Mouse (Mus musculus): ENCODE data around the gene Prmt1. TPM values are rescaled to one million over a fixed set of nuclear protein-coding genes. Genes with fewer than 3 reads are reported as not detected.
"Not testable (repeated sequence)": the region's sequence is repeated elsewhere in the genome, so short reads cannot be mapped to it uniquely, and the experiment has no call there.

The Prmt1 gene
- total RNA-seq (2015; ENCODE audit: low replicate concordance) (21.7 and 73.4 TPM in 2 replicates), total RNA-seq (2017; ENCODE audit: low replicate concordance) (9.2 and 30.6 TPM in 2 replicates)

DNA sequence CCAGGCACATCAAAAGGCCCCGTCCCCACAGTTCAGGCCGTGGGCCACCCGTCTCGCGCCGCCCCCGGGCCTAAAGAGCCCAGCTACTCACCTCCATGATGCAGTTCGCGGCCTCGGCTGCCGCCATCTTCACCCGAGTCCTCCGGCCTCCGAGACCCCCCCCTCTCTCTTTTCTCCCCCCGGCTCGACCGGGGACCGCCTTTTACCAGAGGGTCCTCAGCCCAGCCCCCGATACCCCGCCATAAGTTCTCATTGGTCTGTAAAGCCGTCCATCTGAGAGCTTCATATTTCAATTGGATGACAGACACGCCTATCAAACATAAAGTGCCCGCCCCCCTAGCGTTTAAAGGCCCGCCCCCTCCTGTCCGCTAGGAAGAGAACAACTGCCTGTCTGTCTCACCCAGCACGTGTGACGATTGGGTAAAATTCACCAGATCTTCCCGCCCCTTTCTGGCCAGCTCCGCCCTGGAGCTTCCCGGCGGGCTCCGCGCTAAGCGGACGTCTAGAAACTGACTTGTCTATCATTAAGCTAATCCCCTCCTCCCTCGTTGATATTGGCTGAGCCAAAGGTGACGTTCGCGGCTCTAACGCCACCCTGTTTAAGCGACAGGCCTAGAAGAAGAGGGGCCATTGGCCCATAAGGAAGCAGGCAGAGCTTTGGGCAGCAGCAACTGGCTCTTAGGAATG lies at the start of gene Prmt1:
Gene Prmt1, minus strand, starts transcription at position 377 of the 687 bp plus-strand sequence.
- peak; percentile 89 for ATAC-seq (replicated peaks; ENCODE audit: low FRiP score, poor library complexity, severe bottlenecking)

DNA sequence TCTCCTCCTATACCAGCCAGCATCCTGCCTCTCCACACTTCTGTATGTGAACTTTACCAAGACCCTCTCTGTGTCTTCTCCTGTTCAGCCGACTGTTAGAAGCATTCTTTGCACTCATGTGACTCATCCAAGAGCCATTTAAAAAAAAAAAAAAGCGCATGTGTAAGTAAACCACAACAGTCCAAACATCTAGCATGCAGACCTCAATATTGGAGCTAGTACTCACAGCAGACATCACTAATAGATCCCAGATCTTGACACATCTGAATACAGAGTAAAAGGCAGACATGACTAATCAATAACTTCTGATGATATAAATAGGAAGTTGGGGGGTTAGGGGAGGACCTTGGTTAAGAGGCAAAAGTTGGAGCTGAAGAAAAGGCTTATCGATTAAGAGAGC lies 49.3 kb upstream of the Prmt1 start:
- no peak for ATAC-seq (replicated peaks; ENCODE audit: low FRiP score, poor library complexity, severe bottlenecking)

DNA sequence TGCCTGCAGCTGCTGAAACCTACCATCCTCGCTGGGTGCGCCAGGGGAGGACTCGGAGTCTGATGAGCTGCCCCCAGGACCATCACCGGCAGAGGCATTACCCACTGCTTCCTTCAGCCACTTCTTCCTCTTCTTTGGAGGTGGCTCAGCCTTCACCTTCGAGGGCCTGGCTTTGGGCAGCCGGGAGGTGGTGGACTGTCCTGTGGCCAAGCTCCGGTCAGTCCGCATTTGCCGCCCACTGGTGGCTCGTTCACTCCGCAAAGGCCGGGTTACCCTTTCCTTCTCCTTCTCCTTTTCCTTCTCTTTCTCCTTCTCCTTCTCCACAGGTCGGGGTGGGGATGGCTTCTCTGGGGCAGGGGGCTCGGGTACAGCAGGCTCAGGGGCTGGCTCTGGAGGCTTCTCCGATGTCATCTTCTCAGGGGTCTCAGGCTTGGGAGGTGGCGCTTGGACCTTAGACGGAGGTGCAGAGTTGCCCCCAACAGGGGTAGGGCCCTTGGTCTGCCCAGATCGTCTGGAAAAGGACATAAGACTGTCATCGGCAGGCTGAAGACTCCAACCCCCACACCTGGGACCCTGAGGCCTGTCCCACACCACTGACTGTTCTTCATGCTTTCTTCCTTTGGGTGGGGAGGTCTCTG lies 47.5 kb upstream of the Prmt1 start:
- no peak for ATAC-seq (replicated peaks; ENCODE audit: low FRiP score, poor library complexity, severe bottlenecking)

DNA sequence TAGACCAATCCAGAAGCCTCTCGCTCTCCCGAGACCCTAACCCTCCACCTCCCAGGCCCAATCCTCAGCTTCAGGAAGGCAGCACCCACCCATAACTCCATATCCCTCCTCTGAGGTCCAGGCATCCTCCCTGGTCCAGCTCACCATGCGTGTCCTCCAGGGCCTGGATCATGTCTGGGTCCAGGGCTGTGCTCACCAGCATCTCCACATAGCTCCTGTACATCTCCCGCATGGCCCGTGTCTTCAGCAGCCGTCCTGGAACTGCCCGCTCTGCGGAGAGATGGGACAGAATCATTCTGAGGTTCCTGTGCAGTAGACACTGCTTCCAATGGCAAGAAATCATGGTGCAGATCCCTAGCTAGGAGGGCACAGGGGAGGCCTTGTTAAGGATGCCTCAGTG lies 44.5 kb upstream of the Prmt1 start:
- ATAC-seq (replicated peaks; ENCODE audit: low FRiP score, poor library complexity, severe bottlenecking): no peak

DNA sequence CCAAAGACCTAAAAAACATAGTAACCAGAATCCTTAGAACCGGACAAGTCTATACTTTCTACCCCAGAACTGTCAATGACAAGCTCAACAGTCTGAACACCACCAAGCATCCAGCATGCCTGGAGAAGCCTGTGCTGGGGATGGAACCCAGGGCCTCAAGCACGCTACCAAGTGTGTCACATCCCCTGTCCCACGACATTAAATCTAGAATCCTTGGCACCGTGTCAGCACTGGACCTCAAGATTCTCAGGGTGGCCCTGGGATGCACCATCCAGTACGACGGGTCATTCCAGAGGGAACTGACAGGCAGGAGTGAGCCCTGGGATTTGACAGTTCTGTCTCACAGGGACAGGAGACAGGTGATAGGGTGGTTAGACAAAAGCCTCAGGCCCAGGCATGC lies 43.6 kb upstream of the Prmt1 start:
- no peak for ATAC-seq (replicated peaks; ENCODE audit: low FRiP score, poor library complexity, severe bottlenecking)

DNA sequence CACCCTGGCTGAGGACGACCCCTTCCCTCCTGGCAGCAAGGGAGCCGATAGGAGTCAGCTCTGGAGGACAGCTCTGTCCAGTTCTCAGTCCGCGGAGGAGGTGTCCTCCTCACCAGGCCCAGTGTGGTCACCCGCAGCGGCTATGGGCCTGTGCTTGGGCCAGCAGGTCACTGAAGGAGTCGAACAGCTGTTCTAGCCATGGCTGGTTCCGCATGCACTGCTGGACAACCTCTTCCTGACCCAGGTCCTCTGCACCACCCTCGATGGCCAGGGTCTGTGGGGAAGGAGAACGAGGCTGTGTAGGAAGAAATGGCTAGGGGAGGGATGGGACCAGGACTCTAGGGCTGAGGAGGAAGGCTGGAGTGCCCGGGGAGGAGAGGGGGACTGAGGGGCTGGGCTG lies 42.0 kb upstream of the Prmt1 start:
- no peak for ATAC-seq (replicated peaks; ENCODE audit: low FRiP score, poor library complexity, severe bottlenecking)

DNA sequence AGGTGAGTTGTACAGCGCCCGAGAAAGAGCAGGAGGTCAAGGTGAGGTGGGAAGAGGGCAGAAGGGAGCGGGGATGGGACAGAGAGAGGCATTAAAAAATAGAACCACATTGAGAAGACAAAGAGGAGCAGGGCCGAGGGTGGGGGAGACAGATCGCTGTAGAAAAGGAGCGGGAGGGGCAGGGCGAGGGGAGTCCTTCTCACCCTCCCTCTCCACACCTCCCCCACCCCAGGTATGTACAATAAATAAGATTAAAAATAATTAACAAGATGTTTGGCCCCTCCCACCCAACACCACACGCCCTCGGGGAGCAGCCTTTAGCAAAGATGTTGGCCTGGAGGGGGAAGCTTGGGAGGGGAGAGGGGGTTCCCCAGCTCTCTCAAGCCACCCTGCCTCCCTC lies 41.4 kb upstream of the Prmt1 start:
- ATAC-seq (replicated peaks; ENCODE audit: low FRiP score, poor library complexity, severe bottlenecking): no peak

DNA sequence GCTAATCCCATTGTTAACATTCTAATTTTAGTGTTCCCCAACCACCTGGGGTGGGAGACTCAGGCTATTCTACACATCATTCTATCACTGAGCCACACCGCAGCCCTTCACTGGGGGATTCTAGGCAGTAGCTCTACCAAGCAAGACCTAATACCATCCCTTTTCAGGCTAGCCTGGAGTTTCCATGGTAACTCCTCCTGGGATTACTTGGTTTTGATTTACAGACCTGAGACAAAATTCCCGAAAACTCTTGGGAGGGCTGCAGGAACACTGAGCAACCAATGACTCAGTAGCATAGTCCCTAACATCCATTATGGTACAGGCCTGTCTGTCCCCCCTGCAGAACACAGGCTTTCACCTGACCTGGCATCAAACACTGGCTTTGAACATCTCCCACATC lies 39.9 kb upstream of the Prmt1 start:
- no peak for ATAC-seq (replicated peaks; ENCODE audit: low FRiP score, poor library complexity, severe bottlenecking)

DNA sequence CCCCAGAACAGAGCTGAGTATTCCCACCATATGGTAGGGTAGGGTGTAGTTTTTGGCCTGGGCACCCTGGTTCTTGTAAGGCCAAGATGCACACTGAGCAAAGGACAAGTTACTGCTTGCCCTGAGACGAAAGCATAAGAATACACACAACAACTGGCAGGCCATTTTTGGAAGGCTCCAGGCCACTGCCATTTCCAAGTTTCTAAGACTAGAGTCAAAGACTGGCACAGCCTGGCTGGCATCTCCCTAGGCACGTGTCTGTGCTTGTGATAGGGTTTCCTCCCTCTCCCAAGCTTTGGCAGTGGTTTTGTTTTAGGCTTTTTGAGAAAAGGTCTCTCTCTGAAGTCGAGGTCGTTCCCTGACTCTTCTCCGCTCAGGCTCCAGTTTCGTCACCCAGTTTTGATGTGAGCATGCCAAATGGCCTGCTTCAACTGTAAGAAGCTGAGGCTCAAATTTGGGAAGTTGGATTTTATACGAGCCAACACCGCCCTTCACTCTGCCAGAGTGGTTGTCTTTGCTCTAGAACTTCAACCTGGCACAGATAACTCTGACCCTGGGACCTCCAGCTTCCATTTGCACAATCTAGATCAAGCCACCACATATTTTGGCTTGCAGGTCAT lies 39.3 kb upstream of the Prmt1 start:
- ATAC-seq (replicated peaks; ENCODE audit: low FRiP score, poor library complexity, severe bottlenecking): no peak

DNA sequence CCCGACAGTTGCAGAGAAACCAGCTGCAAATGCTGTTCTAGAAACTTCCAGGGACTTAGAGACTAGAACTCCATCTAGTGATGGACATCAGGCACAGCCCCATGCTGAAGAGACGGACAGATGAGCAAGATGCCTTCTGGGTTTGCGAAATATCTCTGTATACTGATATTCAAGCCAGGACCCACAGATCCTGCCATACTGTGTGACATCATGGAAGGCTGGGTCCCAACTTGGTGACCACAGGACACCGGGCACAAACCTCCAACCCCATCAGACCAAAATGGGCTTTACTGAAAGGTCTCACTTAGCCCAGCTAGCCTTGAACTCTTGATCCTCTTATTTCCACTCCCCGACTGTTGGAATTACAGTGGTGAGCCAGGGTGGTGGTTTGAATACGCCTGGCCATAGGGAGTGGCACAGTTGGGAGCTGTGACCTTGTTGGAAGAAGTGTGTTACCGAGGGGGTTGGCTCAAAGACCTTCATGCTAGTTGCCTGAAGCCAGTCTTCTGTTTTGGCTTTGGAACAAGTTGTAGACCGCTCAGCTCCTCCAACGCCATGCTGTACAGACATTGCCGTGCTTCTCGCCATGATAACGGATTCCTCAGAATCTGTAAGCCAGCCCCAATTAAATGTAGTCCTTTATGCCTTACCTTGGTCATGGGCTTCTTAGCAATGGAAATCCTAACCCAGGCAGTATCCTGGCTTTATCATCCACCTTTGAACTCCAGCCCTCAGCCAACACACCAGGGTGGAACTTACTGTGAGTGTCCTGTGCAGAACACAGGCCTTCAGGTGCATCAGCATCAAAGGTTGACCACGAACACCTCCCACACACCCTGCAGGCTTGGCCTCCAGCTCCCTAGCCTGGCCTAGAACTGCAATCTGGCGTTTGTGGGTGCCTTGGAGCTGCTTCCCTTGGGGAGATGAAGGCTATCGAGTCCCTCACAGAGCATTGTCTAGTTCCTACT lies 38.2 kb upstream of the Prmt1 start:
- no peak for ATAC-seq (replicated peaks; ENCODE audit: low FRiP score, poor library complexity, severe bottlenecking)

DNA sequence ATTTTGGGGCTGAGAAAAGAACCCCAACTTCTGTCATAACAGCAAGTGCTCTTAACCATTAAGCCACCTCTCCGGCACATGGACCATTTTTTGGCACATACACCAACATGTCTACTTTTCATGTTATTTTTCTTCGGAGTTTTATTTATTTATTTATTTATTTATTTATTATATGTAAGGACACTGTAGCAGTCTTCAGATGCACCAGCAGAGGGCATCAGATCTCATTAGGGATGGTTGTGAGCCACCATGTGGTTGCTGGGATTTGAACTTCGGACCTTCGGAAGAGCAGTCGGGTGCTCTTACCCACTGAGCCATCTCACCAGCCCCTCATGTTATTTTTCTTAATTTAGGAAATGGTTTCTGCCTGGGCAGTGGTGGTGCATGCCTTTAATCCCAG lies 37.3 kb upstream of the Prmt1 start:
- ATAC-seq (replicated peaks; ENCODE audit: low FRiP score, poor library complexity, severe bottlenecking): not testable (repeated sequence)

DNA sequence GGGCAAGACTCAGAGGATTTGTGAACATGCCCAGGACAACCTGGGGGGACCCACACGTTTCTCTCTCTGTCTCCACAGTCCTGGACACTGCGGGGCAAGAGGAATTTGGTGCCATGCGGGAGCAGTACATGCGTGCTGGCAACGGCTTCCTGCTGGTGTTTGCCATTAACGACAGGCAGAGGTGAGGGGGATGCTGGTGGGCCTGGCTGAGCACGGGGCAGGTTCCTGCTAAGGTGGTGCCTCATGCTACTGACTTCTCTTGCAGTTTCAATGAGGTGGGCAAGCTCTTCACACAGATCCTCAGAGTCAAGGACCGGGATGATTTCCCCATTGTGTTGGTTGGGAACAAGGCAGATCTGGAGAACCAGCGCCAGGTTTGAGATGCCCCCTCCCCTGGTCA lies 33.9 kb upstream of the Prmt1 start:
- no peak for ATAC-seq (replicated peaks; ENCODE audit: low FRiP score, poor library complexity, severe bottlenecking)

DNA sequence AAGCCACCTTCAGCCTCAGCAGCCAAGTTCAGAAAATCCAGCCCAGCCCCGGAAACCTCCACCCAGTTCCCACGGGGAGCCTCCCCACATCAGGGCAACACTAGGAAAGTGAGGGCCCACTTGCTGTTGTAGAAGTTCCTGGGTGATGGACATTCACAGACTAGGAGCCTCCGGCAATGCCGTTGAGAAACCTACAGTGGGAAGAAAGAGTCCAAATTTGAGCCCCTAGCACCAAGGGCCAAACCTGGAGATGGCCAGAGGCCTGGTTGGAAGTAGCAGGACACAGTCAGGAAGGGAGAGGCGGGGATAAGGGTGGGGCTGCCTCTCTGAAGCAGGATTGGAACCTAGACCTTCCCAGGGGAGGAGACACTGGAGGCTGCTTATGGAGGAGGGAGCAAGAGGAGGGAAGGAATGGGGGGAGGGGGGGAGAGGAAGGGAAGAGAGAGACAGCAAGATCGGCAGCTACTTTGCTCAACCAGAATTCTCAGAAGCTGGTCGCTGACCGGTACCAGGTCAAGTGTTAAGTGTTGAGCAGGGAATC lies 32.7 kb upstream of the Prmt1 start:
- no peak for ATAC-seq (replicated peaks; ENCODE audit: low FRiP score, poor library complexity, severe bottlenecking)

DNA sequence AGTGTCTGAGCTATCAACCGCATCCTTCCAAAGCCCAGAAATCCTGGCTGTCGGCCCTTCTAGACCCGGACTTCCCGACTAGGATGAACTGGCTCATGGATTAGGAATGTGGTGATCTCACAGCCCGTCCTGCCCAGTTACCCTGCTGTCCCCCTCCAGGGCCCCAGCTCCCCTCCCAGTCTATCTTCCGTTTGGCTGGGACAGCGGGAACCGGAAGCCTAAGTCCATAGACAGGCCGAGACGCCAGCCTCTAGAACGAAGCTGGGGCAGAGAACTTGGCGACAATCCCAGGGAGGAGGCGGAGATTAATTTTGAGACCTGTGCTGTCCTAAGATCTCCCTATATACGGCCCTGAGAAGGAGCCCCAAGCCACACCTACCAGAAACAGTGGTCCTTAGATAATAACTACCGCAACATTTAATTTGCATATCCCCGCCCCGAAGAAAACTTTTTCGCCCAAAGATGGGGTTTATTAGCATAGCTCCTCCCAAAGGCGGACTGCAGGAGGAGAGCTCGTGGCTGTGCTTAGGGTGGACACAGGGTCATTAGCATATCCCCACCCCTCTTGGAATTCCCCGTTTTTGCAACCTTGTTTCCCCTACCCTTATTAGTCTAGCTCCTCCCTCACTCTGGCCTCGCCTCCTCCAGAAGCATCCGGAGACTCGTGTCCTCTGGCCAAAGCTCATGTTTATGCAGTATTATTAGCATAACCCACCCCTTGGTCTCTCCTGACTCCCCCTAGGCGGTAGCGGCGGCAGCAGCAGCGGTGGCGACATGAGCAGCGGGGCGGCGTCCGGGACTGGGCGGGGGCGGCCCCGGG lies 31.1 kb upstream of the Prmt1 start, which contains the start of gene Rras:
Gene Rras, plus strand, starts transcription at position 720 of the 820 bp plus-strand sequence.
- ATAC-seq (replicated peaks; ENCODE audit: low FRiP score, poor library complexity, severe bottlenecking): peak; percentile 77

DNA sequence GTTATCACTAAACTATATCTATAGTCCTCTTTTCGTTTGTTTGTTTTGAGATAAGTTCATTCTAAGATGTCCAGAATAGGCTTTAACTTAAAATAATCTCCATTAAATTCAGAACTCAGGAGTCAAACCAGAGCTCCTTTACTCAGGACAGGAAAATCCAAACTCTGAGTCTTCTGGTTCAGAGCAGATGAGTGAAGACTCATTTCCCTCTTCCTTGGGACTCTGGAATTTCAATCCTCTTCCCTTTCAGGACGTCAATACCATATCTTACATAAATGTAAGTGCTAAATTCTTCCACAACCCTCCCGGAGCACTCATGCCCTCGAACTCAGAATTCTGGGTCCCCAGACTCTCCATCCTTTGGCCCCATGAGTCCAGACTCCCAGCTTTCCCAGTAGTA lies 30.4 kb upstream of the Prmt1 start:
- ATAC-seq (replicated peaks; ENCODE audit: low FRiP score, poor library complexity, severe bottlenecking): no peak

DNA sequence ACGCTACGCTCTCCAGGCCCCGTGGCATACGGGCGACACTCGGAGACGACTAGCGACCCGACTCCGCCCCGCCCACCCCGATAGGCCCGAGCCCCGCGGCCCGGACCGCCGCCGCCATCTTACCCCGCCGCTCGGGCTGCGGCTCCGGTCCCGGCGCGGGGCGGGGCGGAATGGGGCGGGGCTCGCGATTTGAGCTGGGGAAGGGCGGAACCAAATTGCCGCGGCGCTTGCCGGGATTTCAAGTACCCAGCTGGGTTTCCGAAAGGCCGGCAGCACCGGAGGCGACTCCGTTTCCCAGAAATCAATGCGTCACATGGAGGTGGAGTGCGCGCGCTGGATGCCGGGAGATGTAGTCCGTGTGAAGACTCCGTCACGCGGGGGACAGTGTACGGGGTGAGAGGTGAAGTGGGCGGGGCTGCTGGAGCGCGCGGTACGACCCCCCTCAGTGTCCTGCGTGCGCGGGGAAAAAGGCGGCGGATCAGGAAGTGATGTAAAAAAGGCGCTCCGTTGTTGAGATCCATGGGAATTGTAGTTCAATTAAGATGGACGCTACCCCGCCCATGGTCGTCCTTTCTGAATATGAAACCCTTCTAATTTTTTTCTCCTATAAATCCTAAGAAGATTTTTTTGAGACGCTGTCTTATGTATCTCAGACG lies 29.7 kb upstream of the Prmt1 start, which contains the start of gene Scaf1:
Gene Scaf1, minus strand, starts transcription at position 407 of the 656 bp plus-strand sequence.
- peak; percentile 78 for ATAC-seq (replicated peaks; ENCODE audit: low FRiP score, poor library complexity, severe bottlenecking)

DNA sequence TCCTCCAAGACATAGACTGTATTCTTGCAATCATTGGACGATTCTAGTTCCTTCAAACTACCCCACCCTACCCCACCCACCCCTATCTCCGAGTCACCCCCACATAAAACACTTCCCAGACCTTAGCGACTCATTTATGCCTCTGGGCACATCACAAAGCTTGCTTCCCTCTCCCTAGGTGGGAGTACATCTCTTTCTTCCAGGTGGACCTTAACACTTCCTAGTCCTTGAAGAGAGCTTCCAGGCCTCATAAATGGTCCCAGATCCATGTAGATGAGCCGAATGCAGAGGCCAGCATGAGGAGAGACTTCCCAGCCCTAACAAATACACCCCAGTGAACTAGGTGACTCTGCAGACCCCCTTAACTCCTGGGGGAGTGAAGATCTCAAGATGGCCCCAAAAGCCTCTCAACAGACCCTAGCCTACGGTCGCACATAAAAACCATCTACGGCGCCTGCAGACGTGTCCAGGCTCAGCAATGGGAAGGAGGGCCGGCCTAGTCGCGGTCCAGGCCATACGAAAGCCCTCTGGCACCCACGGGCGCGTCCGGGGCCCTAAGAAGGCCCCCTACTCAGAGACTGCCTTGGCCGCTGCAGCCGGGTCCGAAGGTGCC lies 29.1 kb upstream of the Prmt1 start:
- no peak for ATAC-seq (replicated peaks; ENCODE audit: low FRiP score, poor library complexity, severe bottlenecking)

DNA sequence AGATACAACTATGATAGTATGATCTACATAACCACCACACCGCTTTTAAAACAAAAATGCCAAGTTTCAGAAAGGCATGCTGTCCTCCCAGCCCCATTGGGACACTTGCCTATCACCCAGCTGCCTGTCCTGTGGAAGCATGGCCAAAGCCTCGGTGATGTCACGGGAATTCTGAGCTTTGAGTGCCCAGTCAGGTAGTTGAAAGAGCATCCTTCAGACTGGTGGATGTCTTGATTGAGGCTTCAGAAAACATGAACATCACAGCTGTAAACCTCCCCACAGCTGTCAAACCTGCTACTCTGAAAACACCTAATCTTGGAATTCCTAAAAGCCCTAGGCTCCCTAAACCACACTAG lies 27.7 kb upstream of the Prmt1 start:
- no peak for ATAC-seq (replicated peaks; ENCODE audit: low FRiP score, poor library complexity, severe bottlenecking)
